Mouse (Mus musculus): ENCODE results near the gene Crym. TPM values are rescaled to one million over a fixed set of nuclear protein-coding genes. Genes with fewer than 3 reads are reported as not detected.
A peak's percentile ranks its signal among the peaks of the same experiment; 100 is the strongest.

Crym gene
- polyA plus RNA-seq (2015; fragmentation: Nextera tagmentation; extraction: Ambion mirVana), result 1.7 and 1.9 TPM in 2 replicates

DNA sequence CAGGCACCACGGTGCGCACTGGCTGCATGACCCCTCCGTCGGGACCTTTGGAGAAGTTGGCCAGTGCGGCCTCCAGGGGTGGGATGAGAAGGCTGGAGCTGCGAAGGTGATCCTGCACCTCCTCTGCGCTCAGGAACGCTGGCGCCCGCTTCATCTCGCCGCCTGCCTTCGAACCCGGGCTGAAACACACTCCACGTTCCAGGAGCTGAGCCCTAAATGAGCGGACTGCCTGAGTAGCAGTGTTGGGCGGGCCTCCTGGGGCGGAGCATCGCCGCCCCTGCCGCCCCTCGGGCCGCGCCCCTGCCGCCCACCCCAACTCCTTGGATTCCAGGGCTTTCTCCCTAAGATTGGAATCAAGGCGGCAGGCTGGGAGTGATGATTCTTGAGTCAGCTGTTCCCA lies at the start of gene Crym:
Gene Crym, minus strand, starts transcription at position 341 of the 400 bp plus-strand sequence.
- Histone ChIP-seq H3K36me3 (no peaks in the 10 kb centered on the region), H3K27ac (replicated peaks) (no peak within 1 kb of the TSS), H3K9ac (0 out of 2 replicates have a peak within 1 kb of the TSS, but pooled peaks have one; percentile 30), H3K4me2 (peak within 1 kb of the TSS; percentile 65), H3K4me3 (peak within 1 kb of the TSS; percentile 41), H3K9me3 (no peaks in the 10 kb centered on the region), H3K27me3 (replicated peaks) (peaks cover 54% of the 10 kb centered on the region), H3K4me1 (peaks cover 14% of the 10 kb centered on the region)
- WGBS, result 4% methylated on average over 26 of the region's 26 CpGs
- ATAC-seq (ENCODE audit: extremely low read depth, insufficient number of reproducible peaks, low FRiP score, low TSS enrichment), result no peak

DNA sequence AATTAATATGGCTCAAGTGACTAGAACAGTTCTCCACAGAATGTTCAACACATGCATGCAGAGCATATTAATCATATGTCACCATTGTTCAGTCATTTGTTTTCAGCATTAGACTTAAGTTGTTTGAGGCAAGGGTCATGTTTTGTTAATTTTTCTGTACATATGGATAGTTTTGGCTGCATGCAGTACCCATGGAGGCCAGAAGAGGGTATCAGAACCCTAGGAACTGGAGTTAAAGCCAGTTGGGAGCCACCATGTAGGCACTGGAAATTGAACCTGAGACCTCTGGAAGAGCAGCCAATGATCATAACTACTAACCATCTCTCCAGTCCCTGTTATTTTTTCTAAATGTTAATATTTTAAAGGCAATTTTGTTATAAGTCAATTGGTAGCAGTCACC lies 39.2 kb upstream of the Crym start:
- no peak overlapping the region for H3K4me2 ChIP-seq
- no peaks in the 10 kb centered on the region for H3K4me1 ChIP-seq
- no peak for ATAC-seq (ENCODE audit: extremely low read depth, insufficient number of reproducible peaks, low FRiP score, low TSS enrichment)
- no peak overlapping the region for H3K27ac ChIP-seq (replicated peaks)
- H3K36me3 ChIP-seq, result no peaks in the 10 kb centered on the region
- H3K4me3 ChIP-seq, result no peak overlapping the region
- no peak overlapping the region for H3K9ac ChIP-seq
- H3K27me3 ChIP-seq (replicated peaks), result no peaks in the 10 kb centered on the region
- H3K9me3 ChIP-seq, result 0 out of 2 replicates have a peak, but pooled peaks cover 3% of the 10 kb centered on the region

DNA sequence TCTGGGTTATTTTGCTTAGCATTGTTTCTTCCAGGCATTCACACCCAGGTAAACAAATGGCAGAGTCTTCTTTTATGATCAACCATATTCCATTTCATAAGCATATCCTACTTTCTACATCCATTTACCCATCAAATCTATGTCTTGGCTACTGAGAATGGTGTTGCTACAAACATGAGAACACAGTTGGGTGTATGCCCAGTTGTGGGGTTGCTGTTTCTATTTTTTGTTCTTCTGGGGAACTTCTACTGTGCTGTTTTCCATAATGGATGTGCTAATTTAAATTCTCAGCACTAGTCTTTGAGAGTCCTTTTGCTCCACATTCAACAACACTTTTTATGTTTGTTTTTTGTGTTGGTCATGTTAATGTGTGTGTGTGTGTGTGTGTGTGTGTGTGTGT lies 26.6 kb upstream of the Crym start:
- ATAC-seq (ENCODE audit: extremely low read depth, insufficient number of reproducible peaks, low FRiP score, low TSS enrichment), result no peak
- Histone ChIP-seq H3K36me3 (no peaks in the 10 kb centered on the region), H3K9ac (no peak overlapping the region), H3K4me3 (no peak overlapping the region), H3K27ac (replicated peaks) (no peak overlapping the region), H3K4me1 (no peaks in the 10 kb centered on the region), H3K27me3 (replicated peaks) (no peaks in the 10 kb centered on the region), H3K4me2 (no peak overlapping the region), H3K9me3 (no peaks in the 10 kb centered on the region)

DNA sequence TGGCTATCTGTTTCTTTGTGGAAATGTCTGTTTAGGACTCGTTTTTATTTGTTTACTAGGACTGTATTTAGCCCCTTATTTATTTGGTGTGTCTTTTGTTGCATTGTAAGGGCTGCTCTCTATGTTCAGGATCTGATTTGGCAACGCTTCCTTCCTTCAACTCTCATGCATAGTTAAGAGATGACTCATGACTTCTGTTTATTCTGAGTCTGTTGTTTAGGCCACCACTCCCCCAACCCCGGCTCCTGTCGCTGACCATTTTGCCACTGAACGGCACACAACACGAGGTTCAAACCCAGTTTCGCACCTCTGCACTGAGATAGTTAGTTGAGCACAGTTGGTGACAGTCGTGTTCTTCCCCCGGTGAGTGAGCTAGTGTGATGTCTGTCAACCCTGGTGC lies 4.1 kb upstream of the Crym start:
- H3K9ac ChIP-seq, result no peak overlapping the region
- H3K36me3 ChIP-seq, result no peaks in the 10 kb centered on the region
- no peak overlapping the region for H3K27ac ChIP-seq (replicated peaks)
- ATAC-seq (ENCODE audit: extremely low read depth, insufficient number of reproducible peaks, low FRiP score, low TSS enrichment), result no peak
- peaks cover 14% of the 10 kb centered on the region for H3K4me1 ChIP-seq
- no peaks in the 10 kb centered on the region for H3K9me3 ChIP-seq
- no peak overlapping the region for H3K4me2 ChIP-seq
- peaks cover 34% of the 10 kb centered on the region for H3K27me3 ChIP-seq (replicated peaks)
- H3K4me3 ChIP-seq, result no peak overlapping the region
- WGBS, result 29% methylated on average over 9 of the region's 9 CpGs

DNA sequence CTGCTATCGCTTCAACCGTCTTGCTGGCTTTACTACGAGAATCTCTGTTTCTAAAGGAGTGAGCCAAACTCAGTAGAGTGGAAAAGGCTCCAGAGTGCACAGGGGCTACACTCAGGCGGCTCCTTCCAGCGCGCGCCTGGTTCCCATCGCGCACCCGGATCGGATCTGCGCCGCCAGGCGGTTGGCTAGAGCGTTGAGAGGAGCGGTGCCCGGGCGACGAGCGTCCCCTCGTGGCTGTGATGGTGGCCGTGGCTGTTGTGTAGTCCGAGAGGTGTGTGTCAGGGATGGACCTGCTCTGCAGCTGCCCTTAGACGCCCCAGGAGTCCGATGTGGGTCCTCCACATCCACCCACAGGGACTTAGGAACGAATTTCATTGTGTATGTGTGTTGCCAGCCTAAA lies 1.9 kb upstream of the Crym start, which contains the start of gene Abca14:
Gene Abca14, plus strand, starts transcription at position 173 of the 400 bp plus-strand sequence.
- H3K27ac ChIP-seq (replicated peaks), result no peak within 1 kb of the TSS
- H3K4me1 ChIP-seq, result peaks cover 14% of the 10 kb centered on the region
- H3K9ac ChIP-seq, result no peak within 1 kb of the TSS
- peak; percentile 53; the same call in 1 of the 2 replicates for ATAC-seq (ENCODE audit: extremely low read depth, insufficient number of reproducible peaks, low FRiP score, low TSS enrichment)
- H3K9me3 ChIP-seq, result no peaks in the 10 kb centered on the region
- H3K36me3 ChIP-seq, result no peaks in the 10 kb centered on the region
- H3K4me3 ChIP-seq, result no peak within 1 kb of the TSS
- H3K27me3 ChIP-seq (replicated peaks), result peaks cover 54% of the 10 kb centered on the region
- peak within 1 kb of the TSS; percentile 35 for H3K4me2 ChIP-seq
- WGBS, result 6% methylated on average over 26 of the region's 26 CpGs

DNA sequence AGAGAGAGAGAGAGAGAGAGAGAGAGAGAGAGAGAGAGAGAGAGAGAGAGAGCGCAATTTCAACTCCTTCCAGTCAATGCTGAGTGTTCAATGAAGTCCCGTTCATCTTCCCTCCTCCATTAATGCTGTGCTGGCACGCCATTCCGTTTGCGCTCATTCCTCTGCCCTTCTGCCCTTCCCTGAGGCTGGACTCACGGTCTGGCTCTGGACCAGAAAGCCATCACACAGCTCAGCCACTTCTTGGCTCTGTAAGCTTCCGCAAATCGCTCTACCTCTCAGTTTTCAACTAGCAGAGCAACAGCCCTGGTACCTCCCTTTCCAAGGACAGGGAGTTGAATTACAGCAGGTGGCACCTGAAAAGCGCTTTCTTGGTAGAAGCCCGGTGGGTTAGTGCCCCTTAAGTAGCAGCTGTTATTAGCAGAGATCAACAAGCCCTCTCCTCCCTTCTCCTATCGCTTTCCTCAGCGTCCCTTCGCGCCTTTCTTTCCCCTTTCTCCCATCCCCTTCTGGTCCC lies 623 bp downstream of the Crym start:
- 0 out of 2 replicates have a peak overlapping the region, but pooled peaks have one; percentile 30 for H3K9ac ChIP-seq

DNA sequence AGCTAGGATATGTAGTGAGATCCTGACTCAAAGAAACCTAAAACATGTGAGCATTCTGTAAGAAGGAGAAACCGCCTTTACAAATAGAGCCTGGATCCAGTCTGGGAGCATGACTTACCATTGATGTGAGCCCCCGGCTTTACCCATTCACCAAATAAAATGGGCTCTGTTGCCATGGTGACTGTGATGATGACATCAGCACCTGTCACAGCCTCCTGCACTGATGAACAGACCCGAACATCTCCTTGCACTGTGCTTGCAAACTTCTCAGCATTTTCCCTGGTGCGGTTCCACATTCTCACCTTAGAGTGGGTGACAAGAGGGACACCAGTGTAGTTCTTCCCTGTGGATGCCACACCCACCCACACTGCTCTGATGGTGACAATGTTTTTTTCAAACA lies 6.7 kb downstream of the Crym start:
- Histone ChIP-seq H3K4me1 (peaks cover 7% of the 10 kb centered on the region), H3K4me3 (no peak overlapping the region), H3K9ac (no peak overlapping the region), H3K27me3 (replicated peaks) (peaks cover 12% of the 10 kb centered on the region), H3K9me3 (no peaks in the 10 kb centered on the region), H3K4me2 (no peak overlapping the region), H3K36me3 (no peaks in the 10 kb centered on the region), H3K27ac (replicated peaks) (no peak overlapping the region)
- ATAC-seq (ENCODE audit: extremely low read depth, insufficient number of reproducible peaks, low FRiP score, low TSS enrichment), result no peak
- 76% methylated on average over 4 of the region's 4 CpGs for WGBS

More for the DNA sequence above, 623 bp downstream of the Crym start:
- H3K4me1 ChIP-seq, result peaks cover 14% of the 10 kb centered on the region
- H3K27me3 ChIP-seq (replicated peaks), result peaks cover 54% of the 10 kb centered on the region
- H3K9me3 ChIP-seq, result no peaks in the 10 kb centered on the region
- WGBS, result 5% methylated on average over 14 of the region's 14 CpGs
- H3K36me3 ChIP-seq, result no peaks in the 10 kb centered on the region
- H3K27ac ChIP-seq (replicated peaks), result no peak overlapping the region
- H3K4me2 ChIP-seq, result peak overlapping the region; percentile 65
- ATAC-seq (ENCODE audit: extremely low read depth, insufficient number of reproducible peaks, low FRiP score, low TSS enrichment), result no peak
- H3K4me3 ChIP-seq, result peak overlapping the region; percentile 41

DNA sequence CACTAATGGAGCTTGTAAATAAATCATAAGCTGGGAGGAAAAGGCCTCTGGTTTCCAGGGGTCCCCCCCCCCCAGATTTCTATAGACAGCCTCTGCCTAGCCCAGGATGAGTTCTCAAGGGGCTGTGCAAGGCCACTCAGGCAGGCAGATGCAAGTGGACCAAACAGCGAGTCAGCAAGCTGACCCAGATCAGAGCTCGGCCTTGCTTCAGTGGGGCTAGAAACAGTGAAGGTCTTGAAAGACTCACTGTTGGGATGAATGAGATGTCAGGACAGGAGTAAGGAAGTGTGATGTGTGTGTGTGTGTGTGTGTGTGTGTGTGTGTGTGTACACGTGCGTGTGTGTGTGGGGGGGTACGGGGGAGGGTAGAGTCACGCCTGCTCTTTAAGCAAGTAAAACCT lies 9.1 kb downstream of the Crym start:
- ATAC-seq (ENCODE audit: extremely low read depth, insufficient number of reproducible peaks, low FRiP score, low TSS enrichment), result no peak
- WGBS, result 87% methylated on average over 6 of the region's 6 CpGs
- H3K27me3 ChIP-seq (replicated peaks), result no peaks in the 10 kb centered on the region
- peaks cover 17% of the 10 kb centered on the region for H3K4me1 ChIP-seq
- H3K4me3 ChIP-seq, result no peak overlapping the region
- no peak overlapping the region for H3K4me2 ChIP-seq
- H3K9me3 ChIP-seq, result no peaks in the 10 kb centered on the region
- no peak overlapping the region for H3K27ac ChIP-seq (replicated peaks)
- no peaks in the 10 kb centered on the region for H3K36me3 ChIP-seq
- H3K9ac ChIP-seq, result no peak overlapping the region

DNA sequence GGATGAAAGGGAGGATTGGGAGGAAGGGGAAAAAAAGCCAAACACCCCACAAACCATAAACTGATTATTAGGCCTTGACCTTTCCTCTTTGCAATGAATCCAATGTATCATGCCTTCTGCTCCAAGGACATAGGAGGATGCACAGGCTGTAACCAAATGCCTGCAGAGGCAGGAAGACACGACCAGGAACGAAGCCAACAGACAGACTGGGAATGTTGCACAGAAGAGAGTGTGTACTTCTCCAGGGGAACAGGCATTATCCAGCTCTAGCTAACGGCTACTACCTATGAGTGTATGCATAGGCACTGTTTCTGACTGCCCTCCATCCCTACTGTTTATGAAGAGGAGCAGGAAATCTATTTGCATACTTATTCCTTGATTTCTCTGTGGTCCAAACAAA lies 9.7 kb downstream of the Crym start:
- Histone ChIP-seq H3K9me3 (no peaks in the 10 kb centered on the region), H3K4me2 (no peak overlapping the region), H3K27me3 (replicated peaks) (no peaks in the 10 kb centered on the region), H3K4me3 (no peak overlapping the region), H3K36me3 (no peaks in the 10 kb centered on the region), H3K27ac (replicated peaks) (no peak overlapping the region), H3K4me1 (peaks cover 17% of the 10 kb centered on the region), H3K9ac (no peak overlapping the region)
- no peak for ATAC-seq (ENCODE audit: extremely low read depth, insufficient number of reproducible peaks, low FRiP score, low TSS enrichment)
- WGBS, result 46% methylated on average over 3 of the region's 3 CpGs

DNA sequence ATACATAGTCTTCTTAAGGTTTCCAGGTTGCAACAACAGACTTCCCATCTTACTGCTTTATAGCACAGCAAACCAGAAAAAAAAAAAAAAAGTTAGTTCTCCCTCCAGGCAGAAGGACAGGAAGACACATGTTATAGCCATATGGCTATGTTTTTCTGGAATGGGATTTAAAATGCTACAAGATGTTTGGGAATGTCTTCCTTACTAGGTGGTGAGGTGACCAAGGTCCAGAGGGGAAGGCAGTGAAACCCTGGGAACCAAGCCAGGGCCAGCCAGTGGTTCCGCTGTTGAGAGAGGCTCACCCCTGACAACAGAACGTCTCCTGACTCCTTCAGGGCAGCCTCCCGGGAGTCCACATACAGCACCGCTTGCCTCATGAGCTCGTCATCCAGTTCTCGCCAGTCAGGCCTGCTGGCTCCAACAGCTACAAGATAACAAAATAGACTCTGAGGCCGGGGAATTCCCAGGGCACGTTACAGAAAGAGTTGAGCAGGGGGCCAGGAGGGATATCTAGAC lies 11.7 kb downstream of the Crym start:
- no peak overlapping the region for H3K4me3 ChIP-seq
- H3K9me3 ChIP-seq, result no peaks in the 10 kb centered on the region
- no peak overlapping the region for H3K9ac ChIP-seq
- peak overlapping the region; percentile 5; the same call in 1 of the 2 replicates for H3K4me2 ChIP-seq
- H3K27me3 ChIP-seq (replicated peaks), result no peaks in the 10 kb centered on the region
- peak; percentile 35; the same call in 1 of the 2 replicates for ATAC-seq (ENCODE audit: extremely low read depth, insufficient number of reproducible peaks, low FRiP score, low TSS enrichment)
- no peaks in the 10 kb centered on the region for H3K36me3 ChIP-seq
- H3K4me1 ChIP-seq, result peaks cover 17% of the 10 kb centered on the region
- H3K27ac ChIP-seq (replicated peaks), result peak overlapping the region; percentile 3; the same call in 1 of the 2 replicates
- WGBS, result 10% methylated on average over 8 of the region's 8 CpGs

DNA sequence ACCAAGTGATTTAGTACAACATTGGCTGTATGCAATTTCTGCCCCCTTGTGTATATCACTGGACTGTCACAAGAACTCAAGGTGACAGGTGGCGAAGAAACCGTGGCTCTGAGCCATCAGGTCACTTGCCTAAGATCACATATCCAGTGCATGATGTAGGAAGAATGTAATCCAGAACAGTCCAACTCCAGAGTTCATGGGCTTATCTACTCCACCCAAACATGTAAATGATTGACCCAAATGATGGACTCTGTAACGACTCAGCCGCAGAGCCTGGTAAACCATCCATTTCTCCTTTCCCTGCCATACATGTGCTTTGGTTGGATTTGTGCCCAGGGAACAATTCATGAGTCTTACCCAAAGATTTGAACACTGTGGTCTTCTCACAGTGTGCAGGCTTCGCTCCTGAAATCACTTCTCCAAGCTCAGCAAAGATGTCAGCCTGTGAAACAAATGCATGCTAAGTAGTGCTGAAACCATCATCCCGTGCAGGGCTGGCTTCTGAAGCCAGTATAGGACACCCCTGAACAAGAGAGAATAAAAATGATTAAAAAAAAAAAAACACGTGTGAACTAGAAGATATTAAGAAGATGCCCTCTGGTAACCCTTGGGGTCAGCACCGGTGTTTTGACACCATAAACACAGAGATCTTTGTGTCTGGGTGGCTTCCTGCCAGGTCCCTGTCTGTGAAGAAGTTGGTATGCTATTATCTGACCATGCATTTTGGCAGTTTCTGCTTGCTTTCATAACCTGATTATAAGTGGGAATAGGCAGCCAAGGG lies 12.4 kb downstream of the Crym start:
- Histone ChIP-seq H3K9me3 (no peaks in the 10 kb centered on the region), H3K4me1 (peaks cover 17% of the 10 kb centered on the region), H3K27me3 (replicated peaks) (no peaks in the 10 kb centered on the region), H3K27ac (replicated peaks) (peak overlapping the region; percentile 5; the same call in 1 of the 2 replicates), H3K9ac (no peak overlapping the region), H3K4me3 (no peak overlapping the region), H3K36me3 (no peaks in the 10 kb centered on the region), H3K4me2 (no peak overlapping the region)
- WGBS, result 57% methylated on average over 8 of the region's 8 CpGs
- ATAC-seq (ENCODE audit: extremely low read depth, insufficient number of reproducible peaks, low FRiP score, low TSS enrichment), result no peak; the same call in 1 of the 2 replicates
